Mouse (Mus musculus) CH12.LX (cell line): ENCODE data around the gene Tmem234. TPM values are rescaled to one million over a fixed set of nuclear protein-coding genes. Genes with fewer than 3 reads are reported as not detected.

Experiments used
- DNase-seq: peaks from one replicate; pipeline ENCODE4 v3.0.0-alpha.2; 2013; ENCODE audit errors: extremely low read depth
- H3K27ac ChIP-seq: 2 replicates; pipeline ENCODE4 v1.5.1; 2012; ENCODE audit warnings: low read depth, mild to moderate bottlenecking, control low read depth, moderate library complexity; ENCODE audit not compliant: insufficient read depth
- H3K27me3 ChIP-seq: replicated peaks from 2 replicates; pipeline ENCODE3; 2012; ENCODE audit warnings: inconsistent platforms
- H3K36me3 ChIP-seq, 2 experiments: replicated peaks in 1 of 2; 2 replicates each; pipeline versions ENCODE3 to v1.6.1; 2012; ENCODE audit warnings: inconsistent platforms in 1 of 2, low read length in 1 of 2, mild to moderate bottlenecking in 1 of 2, mixed read lengths in 1 of 2, moderate library complexity in 1 of 2; ENCODE audit not compliant: control insufficient read depth in 1 of 2, insufficient read depth in 1 of 2
- H3K4me1 ChIP-seq, 2 experiments: 2 replicates each; pipeline ENCODE4 v1.6.1; 2012; ENCODE audit warnings: inconsistent platforms in 1 of 2, moderate library complexity in 1 of 2; ENCODE audit not compliant: insufficient read depth in 2 of 2, control insufficient read depth in 1 of 2
- H3K4me2 ChIP-seq: 2 replicates; pipeline ENCODE4 v1.6.1; 2012; ENCODE audit warnings: low read depth, mild to moderate bottlenecking, control low read depth; ENCODE audit not compliant: poor library complexity, insufficient read depth, severe bottlenecking
- H3K4me3 ChIP-seq, 3 experiments: fragments of 150-350 bp in 1 of 3; sonication (generic) in 1 of 3; replicated peaks in 1 of 3; 2 replicates each; pipeline versions ENCODE3 to v1.5.1; 2011 to 2012; ENCODE audit warnings: low read depth in 2 of 3, low read length in 2 of 3, mild to moderate bottlenecking in 2 of 3, moderate library complexity in 2 of 3, control low read depth in 1 of 3, improper control_type of control experiment in 1 of 3, inconsistent platforms in 1 of 3, mixed read lengths in 1 of 3; ENCODE audit not compliant: poor library complexity in 1 of 3
- H3K79me2 ChIP-seq: replicated peaks from 2 replicates; pipeline ENCODE4 v1.6.1; 2012; ENCODE audit warnings: mild to moderate bottlenecking, moderate library complexity; ENCODE audit not compliant: control insufficient read depth, poor library complexity, insufficient read depth, severe bottlenecking; ENCODE audit errors: extremely low read depth
- H3K9ac ChIP-seq: 2 replicates; pipeline ENCODE4 v1.6.1; 2012; ENCODE audit warnings: low read depth, mild to moderate bottlenecking, control low read depth, moderate library complexity; ENCODE audit not compliant: insufficient read depth
- H3K9me3 ChIP-seq: replicated peaks from 2 replicates; pipeline ENCODE3; 2012; ENCODE audit warnings: low read length, inconsistent platforms, mixed read lengths
- BHLHE40 ChIP-seq: IDR thresholded peaks from 2 replicates; pipeline ENCODE4 v1.6.1; 2011; ENCODE audit warnings: mild to moderate bottlenecking, low read depth, low read length, improper control_type of control experiment
- CHD1 ChIP-seq: IDR thresholded peaks from 2 replicates; pipeline ENCODE4 v1.6.1; 2012; ENCODE audit warnings: low read depth, low read length, improper control_type of control experiment, inconsistent platforms
- CHD2 ChIP-seq: IDR thresholded peaks from 2 replicates; pipeline ENCODE4 v1.6.1; 2011; ENCODE audit warnings: low read length, improper control_type of control experiment
- CTCF ChIP-seq, 2 experiments: IDR thresholded peaks in 1 of 2; conservative IDR thresholded peaks in 1 of 2; 2 replicates each; pipeline ENCODE4 v1.5.1; 2011 to 2012; ENCODE audit warnings: low read depth in 2 of 2, low read length in 2 of 2, improper control_type of control experiment in 1 of 2, inconsistent platforms in 1 of 2, mild to moderate bottlenecking in 1 of 2, moderate library complexity in 1 of 2
- E2F4 ChIP-seq: IDR thresholded peaks from 2 replicates; pipeline ENCODE4 v1.6.1; 2011; ENCODE audit warnings: low read depth, low read length, improper control_type of control experiment; ENCODE audit not compliant: insufficient replicate concordance
- ELF1 ChIP-seq: IDR thresholded peaks from 2 replicates; pipeline ENCODE4 v1.6.1; 2014; ENCODE audit warnings: low read depth, mild to moderate bottlenecking, inconsistent platforms, low read length, improper control_type of control experiment
- EP300 ChIP-seq: IDR thresholded peaks from 2 replicates; pipeline ENCODE4 v1.6.1; 2011; ENCODE audit warnings: low read length, improper control_type of control experiment
- ETS1 ChIP-seq: conservative IDR thresholded peaks from 2 replicates; pipeline ENCODE4 v1.6.1; 2012; ENCODE audit warnings: low read depth, mild to moderate bottlenecking, inconsistent platforms, low read length, improper control_type of control experiment, moderate library complexity
- GABPA ChIP-seq: IDR thresholded peaks from 2 replicates; pipeline ENCODE4 v1.6.1; 2012; ENCODE audit warnings: low read depth, low read length, improper control_type of control experiment, inconsistent platforms; ENCODE audit not compliant: insufficient replicate concordance
- HCFC1 ChIP-seq: IDR thresholded peaks from 2 replicates; pipeline ENCODE4 v1.6.1; 2012; ENCODE audit warnings: low read depth, mild to moderate bottlenecking, inconsistent platforms, low read length, improper control_type of control experiment
- IRF4 ChIP-seq: IDR thresholded peaks from 2 replicates; pipeline ENCODE4 v1.6.1; 2014; ENCODE audit warnings: low read depth, mild to moderate bottlenecking, inconsistent platforms, low read length, improper control_type of control experiment
- JUN ChIP-seq: IDR thresholded peaks from 2 replicates; pipeline ENCODE4 v1.6.1; 2011; ENCODE audit warnings: low read depth, mild to moderate bottlenecking, low read length, improper control_type of control experiment, moderate library complexity; ENCODE audit not compliant: insufficient read depth
- JUND ChIP-seq: conservative IDR thresholded peaks from 2 replicates; pipeline ENCODE4 v1.6.1; 2011; ENCODE audit warnings: low read depth, low read length, improper control_type of control experiment
- KAT2A ChIP-seq: IDR thresholded peaks from 2 replicates; pipeline ENCODE4 v1.6.1; 2012; ENCODE audit warnings: low read length, improper control_type of control experiment, inconsistent platforms; ENCODE audit not compliant: insufficient replicate concordance
- MAFK ChIP-seq: IDR thresholded peaks from 2 replicates; pipeline ENCODE4 v1.6.1; 2011; ENCODE audit warnings: low read length, improper control_type of control experiment; ENCODE audit not compliant: insufficient replicate concordance
- MAX ChIP-seq: IDR thresholded peaks from 2 replicates; pipeline ENCODE4 v1.6.1; 2011; ENCODE audit warnings: low read length, improper control_type of control experiment
- MAZ ChIP-seq: IDR thresholded peaks from 2 replicates; pipeline ENCODE4 v1.6.1; 2012; ENCODE audit warnings: low read depth, mild to moderate bottlenecking, inconsistent platforms, low read length, improper control_type of control experiment, moderate library complexity
- MEF2A ChIP-seq: IDR thresholded peaks from 2 replicates; pipeline ENCODE4 v1.6.1; 2014; ENCODE audit warnings: low read depth, mild to moderate bottlenecking, inconsistent platforms, low read length, improper control_type of control experiment, borderline replicate concordance
- MXI1 ChIP-seq: IDR thresholded peaks from 2 replicates; pipeline ENCODE4 v1.6.1; 2011; ENCODE audit warnings: mild to moderate bottlenecking, low read depth, low read length, improper control_type of control experiment
- MYC ChIP-seq: IDR thresholded peaks from 2 replicates; pipeline ENCODE4 v1.6.1; 2011; ENCODE audit warnings: low read depth, mild to moderate bottlenecking, improper control_type of control experiment, low read length
- NELFE ChIP-seq: IDR thresholded peaks from 2 replicates; pipeline ENCODE4 v1.6.1; 2011; ENCODE audit warnings: low read depth, low read length, improper control_type of control experiment
- NRF1 ChIP-seq: IDR thresholded peaks from 2 replicates; pipeline ENCODE4 v1.6.1; 2014; ENCODE audit warnings: low read depth, mild to moderate bottlenecking, inconsistent platforms, low read length, improper control_type of control experiment, moderate library complexity
- PAX5 ChIP-seq: IDR thresholded peaks from 2 replicates; pipeline ENCODE4 v1.6.1; 2012; ENCODE audit warnings: low read length, inconsistent platforms, mixed read lengths
- POLR2A ChIP-seq: IDR thresholded peaks from 2 replicates; pipeline ENCODE4 v1.6.1; 2011; ENCODE audit warnings: low read depth, mild to moderate bottlenecking, improper control_type of control experiment, low read length
- POLR2AphosphoS2 ChIP-seq: IDR thresholded peaks from 2 replicates; pipeline ENCODE4 v1.6.1; 2011; ENCODE audit warnings: low read depth, low read length, improper control_type of control experiment
- RAD21 ChIP-seq: IDR thresholded peaks from 2 replicates; pipeline ENCODE4 v1.6.1; 2011; ENCODE audit warnings: low read depth, mild to moderate bottlenecking, low read length, improper control_type of control experiment, moderate library complexity
- RCOR1 ChIP-seq: conservative IDR thresholded peaks from 2 replicates; pipeline ENCODE4 v1.6.1; 2012; ENCODE audit warnings: low read depth, mild to moderate bottlenecking, inconsistent platforms, low read length, improper control_type of control experiment
- SIN3A ChIP-seq: IDR thresholded peaks from 2 replicates; pipeline ENCODE4 v1.6.1; 2012; ENCODE audit warnings: low read length, improper control_type of control experiment, inconsistent platforms
- SMC3 ChIP-seq: IDR thresholded peaks from 2 replicates; pipeline ENCODE4 v1.6.1; 2011; ENCODE audit warnings: low read depth, low read length, improper control_type of control experiment
- TBP ChIP-seq: conservative IDR thresholded peaks from 2 replicates; pipeline ENCODE4 v1.6.1; 2011; ENCODE audit warnings: low read depth, low read length, improper control_type of control experiment
- TCF12 ChIP-seq: IDR thresholded peaks from 2 replicates; pipeline ENCODE4 v1.6.1; 2014; ENCODE audit warnings: low read depth, mild to moderate bottlenecking, inconsistent platforms, low read length, improper control_type of control experiment
- UBTF ChIP-seq: IDR thresholded peaks from 2 replicates; pipeline ENCODE4 v1.6.1; 2012; ENCODE audit warnings: low read depth, mild to moderate bottlenecking, inconsistent platforms, low read length, improper control_type of control experiment, moderate library complexity
- USF1 ChIP-seq: IDR thresholded peaks from 2 replicates; pipeline ENCODE4 v1.6.1; 2014; ENCODE audit warnings: low read depth, mild to moderate bottlenecking, inconsistent platforms, low read length, improper control_type of control experiment
- USF2 ChIP-seq: conservative IDR thresholded peaks from 2 replicates; pipeline ENCODE4 v1.6.1; 2011; ENCODE audit warnings: low read depth, low read length, improper control_type of control experiment
- ZC3H11A ChIP-seq: IDR thresholded peaks from 2 replicates; pipeline ENCODE4 v1.6.1; 2012; ENCODE audit warnings: low read depth, mild to moderate bottlenecking, inconsistent platforms, low read length, improper control_type of control experiment
- ZKSCAN1 ChIP-seq: IDR thresholded peaks from 2 replicates; pipeline ENCODE4 v1.6.1; 2012; ENCODE audit warnings: low read depth, inconsistent platforms, low read length, improper control_type of control experiment, borderline replicate concordance
- ZMIZ1 ChIP-seq: IDR thresholded peaks from 2 replicates; pipeline ENCODE4 v1.6.1; 2012; ENCODE audit warnings: low read depth, mild to moderate bottlenecking, inconsistent platforms, low read length, improper control_type of control experiment
- ZNF384 ChIP-seq: IDR thresholded peaks from 2 replicates; pipeline ENCODE4 v1.6.1; 2012; ENCODE audit warnings: low read depth, low read length, improper control_type of control experiment, inconsistent platforms
- dilution Hi-C: fragments of 300-500 bp; cut with MboI; formaldehyde crosslinking; loops from 2 replicates; pipeline ENCODE4 v1.14.3; 2020; ENCODE audit warnings: low sequenced_read_pairs; ENCODE audit not compliant: extremely low pct_unique_long_range_greater_than_20kb, extremely low pct_ligation_motif_present
- in situ Hi-C: fragments of 300-500 bp; cut with MboI; formaldehyde crosslinking; loops from 3 replicates; pipeline ENCODE4 v1.14.3; 2019; ENCODE audit warnings: low sequenced_read_pairs, low pct_ligation_motif_present, low pct_unique_long_range_greater_than_20kb, mixed read lengths
- polyA plus RNA-seq: library from polyadenylated mRNA; unstranded; fragments of >175 nt; gene quantifications from 2 replicates; pipeline ENCODE4 v1.2.1, GENCODE M21; 2012; ENCODE audit warnings: low read depth; ENCODE audit not compliant: insufficient read length
- total RNA-seq, 2 experiments: library from RNA; depleted of rRNA; stranded (reverse); fragments of 300-350 nt in 1 of 2; fragments of >200 nt in 1 of 2; gene quantifications; 2 replicates each; pipeline ENCODE4 v1.2.3; 2012 to 2014

The Tmem234 gene
- total and polyA plus RNA-seq, 3 experiments, result 97.6 to 113 (median 111) TPM

DNA sequence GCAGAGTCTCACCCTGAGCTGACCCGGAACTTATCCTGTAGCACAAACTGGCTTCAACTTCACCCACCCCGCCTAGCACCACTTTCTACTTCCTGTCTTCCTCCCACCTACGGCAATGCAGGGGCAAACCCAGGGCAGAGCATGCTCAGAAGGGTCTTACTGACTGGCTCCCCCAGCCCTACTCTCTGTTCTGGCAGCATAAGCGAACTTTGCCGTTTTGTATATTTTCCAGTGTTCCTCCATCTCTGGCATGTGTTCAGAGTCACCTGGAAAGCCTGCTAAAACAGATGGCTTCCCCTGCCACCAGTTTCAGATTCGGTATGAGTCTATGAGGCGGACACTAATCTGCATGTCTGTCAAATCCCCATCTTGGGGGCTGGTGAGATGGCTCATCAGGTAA, 20.1 kb upstream of the Tmem234 start:
- in situ Hi-C loops, result no loop called here

DNA sequence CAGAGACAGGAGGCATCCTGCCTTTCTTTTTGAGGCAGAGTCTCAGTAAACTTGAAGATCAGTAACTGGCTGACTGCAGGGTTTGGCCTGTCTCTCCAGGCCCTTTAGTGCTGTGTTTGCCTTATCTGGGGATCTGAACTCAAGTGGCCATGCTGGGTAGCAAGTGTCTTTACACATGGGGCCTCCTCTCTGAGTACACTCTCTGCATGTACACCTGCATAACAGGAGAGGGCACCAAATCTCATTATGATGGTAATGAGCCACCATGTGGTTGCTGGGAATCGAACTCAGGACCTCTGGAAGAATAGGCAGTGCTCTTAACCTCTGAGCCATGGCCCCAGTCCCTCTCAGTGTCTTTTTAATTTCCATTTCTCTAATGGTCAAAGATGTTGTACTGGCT, 18.2 kb upstream of the Tmem234 start:
- Histone ChIP-seq H3K27me3 (no peaks in the 10 kb centered on the region), H3K4me3 (no peak overlapping the region), H3K4me2 (no peak overlapping the region), H3K4me1 (peaks cover 21 to 54% of the 10 kb centered on the region in 2 experiments), H3K36me3 (no peaks in the 10 kb centered on the region), H3K27ac (no peak overlapping the region), H3K9ac (no peak overlapping the region), H3K9me3 (no peaks in the 10 kb centered on the region), H3K79me2 (peaks cover 8% of the 10 kb centered on the region; the same call in 1 of the 2 replicates)
- DNase-seq, result no peak
- peak; percentile 9 to 47; a peak in 2 of 4 replicates for TF ChIP-seq CTCF (conservative IDR thresholded peaks at IDR 0.05 in 1 of 2, IDR thresholded peaks at IDR 0.05 in 1 of 2; ENCODE audit: low read depth in 2 of 2, low read length in 2 of 2)
- TF ChIP-seq BHLHE40, result no peak
- dilution Hi-C loops (no loop called here), in situ Hi-C loops (no loop called here)

More for the DNA sequence above, 20.1 kb upstream of the Tmem234 start:
- Histone ChIP-seq H3K27me3 (no peaks in the 10 kb centered on the region), H3K79me2 (no peaks in the 10 kb centered on the region), H3K9ac (no peak overlapping the region), H3K27ac (peak overlapping the region; percentile 90), H3K4me3 (peak overlapping the region in 1 of 3 experiments; percentile 38), H3K4me2 (peak overlapping the region; percentile 24; the same call in 1 of the 2 replicates), H3K4me1 (peaks cover 18 to 59% of the 10 kb centered on the region in 2 experiments), H3K9me3 (no peaks in the 10 kb centered on the region), H3K36me3 (no peaks in the 10 kb centered on the region)
- peak; percentile 98 for DNase-seq
- dilution Hi-C loops, result no loop called here
- TF ChIP-seq UBTF (no peak), KAT2A (no peak), ZC3H11A (no peak), ZKSCAN1 (no peak; the same call in 1 of the 2 replicates), MXI1 (peak; percentile 65; the same call in 1 of the 2 replicates), CHD2 (peak; percentile 81), GABPA (no peak), ETS1 (peak; percentile 99), POLR2A (peak; percentile 45; the same call in 1 of the 2 replicates), POLR2AphosphoS2 (no peak), ZMIZ1 (no peak), ELF1 (peak; percentile 77), NRF1 (peak; percentile 88), IRF4 (peak; percentile 98), NELFE (peak; percentile 32), TBP (peak; percentile 98), CHD1 (no peak), E2F4 (no peak), USF1 (no peak), TCF12 (peak; percentile 99), CTCF (conservative IDR thresholded peaks at IDR 0.05 in 1 of 2, IDR thresholded peaks at IDR 0.05 in 1 of 2; ENCODE audit: low read depth in 2 of 2, low read length in 2 of 2) (no peak; a peak in 1 of 4 replicates), SIN3A (peak; percentile 93; the same call in 1 of the 2 replicates), MAFK (peak; percentile 79; the same call in 1 of the 2 replicates), MYC (peak; percentile 97), RAD21 (no peak; the same call in 1 of the 2 replicates), SMC3 (peak; percentile 15; the same call in 1 of the 2 replicates), MAZ (peak; percentile 77; the same call in 1 of the 2 replicates), ZNF384 (peak; percentile 53), JUND (peak; percentile 94), EP300 (peak; percentile 94), BHLHE40 (peak; percentile 99), PAX5 (no peak), JUN (peak; percentile 89), MAX (peak; percentile 90), USF2 (no peak; the same call in 1 of the 2 replicates), RCOR1 (peak; percentile 97), MEF2A (peak; percentile 93), HCFC1 (peak; percentile 78)
